Mouse (Mus musculus) CH12.LX (cell line): Measurements from ENCODE around the gene Alg9. TPM values are rescaled to one million over a fixed set of nuclear protein-coding genes. Genes with fewer than 3 reads are reported as not detected.

Experiments used
- DNase-seq: peaks from one replicate; pipeline ENCODE4 v3.0.0-alpha.2; 2013; ENCODE audit errors: extremely low read depth
- H3K27ac ChIP-seq: 2 replicates; pipeline ENCODE4 v1.5.1; 2012; ENCODE audit warnings: low read depth, mild to moderate bottlenecking, control low read depth, moderate library complexity; ENCODE audit not compliant: insufficient read depth
- H3K27me3 ChIP-seq: replicated peaks from 2 replicates; pipeline ENCODE3; 2012; ENCODE audit warnings: inconsistent platforms
- H3K36me3 ChIP-seq, 2 experiments: replicated peaks in 1 of 2; 2 replicates each; pipeline versions ENCODE3 to v1.6.1; 2012; ENCODE audit warnings: inconsistent platforms in 1 of 2, low read length in 1 of 2, mild to moderate bottlenecking in 1 of 2, mixed read lengths in 1 of 2, moderate library complexity in 1 of 2; ENCODE audit not compliant: control insufficient read depth in 1 of 2, insufficient read depth in 1 of 2
- H3K4me1 ChIP-seq, 2 experiments: 2 replicates each; pipeline ENCODE4 v1.6.1; 2012; ENCODE audit warnings: inconsistent platforms in 1 of 2, moderate library complexity in 1 of 2; ENCODE audit not compliant: insufficient read depth in 2 of 2, control insufficient read depth in 1 of 2
- H3K4me2 ChIP-seq: 2 replicates; pipeline ENCODE4 v1.6.1; 2012; ENCODE audit warnings: low read depth, mild to moderate bottlenecking, control low read depth; ENCODE audit not compliant: poor library complexity, insufficient read depth, severe bottlenecking
- H3K4me3 ChIP-seq, 3 experiments: fragments of 150-350 bp in 1 of 3; sonication (generic) in 1 of 3; replicated peaks in 1 of 3; 2 replicates each; pipeline versions ENCODE3 to v1.5.1; 2011 to 2012; ENCODE audit warnings: low read depth in 2 of 3, low read length in 2 of 3, mild to moderate bottlenecking in 2 of 3, moderate library complexity in 2 of 3, control low read depth in 1 of 3, improper control_type of control experiment in 1 of 3, inconsistent platforms in 1 of 3, mixed read lengths in 1 of 3; ENCODE audit not compliant: poor library complexity in 1 of 3
- H3K79me2 ChIP-seq: replicated peaks from 2 replicates; pipeline ENCODE4 v1.6.1; 2012; ENCODE audit warnings: mild to moderate bottlenecking, moderate library complexity; ENCODE audit not compliant: control insufficient read depth, poor library complexity, insufficient read depth, severe bottlenecking; ENCODE audit errors: extremely low read depth
- H3K9ac ChIP-seq: 2 replicates; pipeline ENCODE4 v1.6.1; 2012; ENCODE audit warnings: low read depth, mild to moderate bottlenecking, control low read depth, moderate library complexity; ENCODE audit not compliant: insufficient read depth
- H3K9me3 ChIP-seq: replicated peaks from 2 replicates; pipeline ENCODE3; 2012; ENCODE audit warnings: low read length, inconsistent platforms, mixed read lengths
- BHLHE40 ChIP-seq: IDR thresholded peaks from 2 replicates; pipeline ENCODE4 v1.6.1; 2011; ENCODE audit warnings: mild to moderate bottlenecking, low read depth, low read length, improper control_type of control experiment
- ELF1 ChIP-seq: IDR thresholded peaks from 2 replicates; pipeline ENCODE4 v1.6.1; 2014; ENCODE audit warnings: low read depth, mild to moderate bottlenecking, inconsistent platforms, low read length, improper control_type of control experiment
- EP300 ChIP-seq: IDR thresholded peaks from 2 replicates; pipeline ENCODE4 v1.6.1; 2011; ENCODE audit warnings: low read length, improper control_type of control experiment
- ETS1 ChIP-seq: conservative IDR thresholded peaks from 2 replicates; pipeline ENCODE4 v1.6.1; 2012; ENCODE audit warnings: low read depth, mild to moderate bottlenecking, inconsistent platforms, low read length, improper control_type of control experiment, moderate library complexity
- JUND ChIP-seq: conservative IDR thresholded peaks from 2 replicates; pipeline ENCODE4 v1.6.1; 2011; ENCODE audit warnings: low read depth, low read length, improper control_type of control experiment
- MAX ChIP-seq: IDR thresholded peaks from 2 replicates; pipeline ENCODE4 v1.6.1; 2011; ENCODE audit warnings: low read length, improper control_type of control experiment
- MXI1 ChIP-seq: IDR thresholded peaks from 2 replicates; pipeline ENCODE4 v1.6.1; 2011; ENCODE audit warnings: mild to moderate bottlenecking, low read depth, low read length, improper control_type of control experiment
- MYC ChIP-seq: IDR thresholded peaks from 2 replicates; pipeline ENCODE4 v1.6.1; 2011; ENCODE audit warnings: low read depth, mild to moderate bottlenecking, improper control_type of control experiment, low read length
- NELFE ChIP-seq: IDR thresholded peaks from 2 replicates; pipeline ENCODE4 v1.6.1; 2011; ENCODE audit warnings: low read depth, low read length, improper control_type of control experiment
- PAX5 ChIP-seq: IDR thresholded peaks from 2 replicates; pipeline ENCODE4 v1.6.1; 2012; ENCODE audit warnings: low read length, inconsistent platforms, mixed read lengths
- POLR2A ChIP-seq: IDR thresholded peaks from 2 replicates; pipeline ENCODE4 v1.6.1; 2011; ENCODE audit warnings: low read depth, mild to moderate bottlenecking, improper control_type of control experiment, low read length
- POLR2AphosphoS2 ChIP-seq: IDR thresholded peaks from 2 replicates; pipeline ENCODE4 v1.6.1; 2011; ENCODE audit warnings: low read depth, low read length, improper control_type of control experiment
- SMC3 ChIP-seq: IDR thresholded peaks from 2 replicates; pipeline ENCODE4 v1.6.1; 2011; ENCODE audit warnings: low read depth, low read length, improper control_type of control experiment
- UBTF ChIP-seq: IDR thresholded peaks from 2 replicates; pipeline ENCODE4 v1.6.1; 2012; ENCODE audit warnings: low read depth, mild to moderate bottlenecking, inconsistent platforms, low read length, improper control_type of control experiment, moderate library complexity
- USF2 ChIP-seq: conservative IDR thresholded peaks from 2 replicates; pipeline ENCODE4 v1.6.1; 2011; ENCODE audit warnings: low read depth, low read length, improper control_type of control experiment
- ZC3H11A ChIP-seq: IDR thresholded peaks from 2 replicates; pipeline ENCODE4 v1.6.1; 2012; ENCODE audit warnings: low read depth, mild to moderate bottlenecking, inconsistent platforms, low read length, improper control_type of control experiment
- dilution Hi-C: fragments of 300-500 bp; cut with MboI; formaldehyde crosslinking; loops from 2 replicates; pipeline ENCODE4 v1.14.3; 2020; ENCODE audit warnings: low sequenced_read_pairs; ENCODE audit not compliant: extremely low pct_unique_long_range_greater_than_20kb, extremely low pct_ligation_motif_present
- in situ Hi-C: fragments of 300-500 bp; cut with MboI; formaldehyde crosslinking; loops from 3 replicates; pipeline ENCODE4 v1.14.3; 2019; ENCODE audit warnings: low sequenced_read_pairs, low pct_ligation_motif_present, low pct_unique_long_range_greater_than_20kb, mixed read lengths
- polyA plus RNA-seq: library from polyadenylated mRNA; unstranded; fragments of >175 nt; gene quantifications from 2 replicates; pipeline ENCODE4 v1.2.1, GENCODE M21; 2012; ENCODE audit warnings: low read depth; ENCODE audit not compliant: insufficient read length
- total RNA-seq, 2 experiments: library from RNA; depleted of rRNA; stranded (reverse); fragments of 300-350 nt in 1 of 2; fragments of >200 nt in 1 of 2; gene quantifications; 2 replicates each; pipeline ENCODE4 v1.2.3; 2012 to 2014

Alg9 gene
- total and polyA plus RNA-seq, 3 experiments = 25.7 to 40.1 (median 39.6) TPM

DNA sequence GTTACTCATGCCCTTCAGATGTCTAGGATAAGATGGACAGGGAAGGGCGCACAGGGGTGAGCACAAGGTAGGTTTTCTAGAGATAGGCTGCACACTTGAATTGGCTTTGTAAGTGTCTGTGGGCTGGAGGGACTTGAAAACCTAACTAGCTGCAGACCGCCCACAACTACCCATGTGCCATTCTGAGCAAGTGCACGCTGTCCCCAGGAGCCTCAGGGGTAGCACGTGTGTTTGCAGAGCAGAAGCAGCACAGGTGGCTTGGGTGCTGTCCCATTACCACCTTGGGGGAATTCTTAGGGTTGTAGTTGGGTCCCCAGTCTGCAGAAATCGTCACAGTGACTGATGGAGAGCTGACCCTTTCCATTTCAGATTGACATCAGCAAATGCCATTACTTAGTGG, 47.4 kb downstream of the Alg9 start:
- DNase-seq = peak; percentile 45
- Histone ChIP-seq H3K36me3 (peaks cover 3 to 56% of the 10 kb centered on the region in 2 experiments), H3K4me3 (no peak overlapping the region), H3K27ac (no peak overlapping the region), H3K9me3 (no peaks in the 10 kb centered on the region), H3K9ac (no peak overlapping the region), H3K27me3 (no peaks in the 10 kb centered on the region), H3K4me1 (peaks cover 6 to 27% of the 10 kb centered on the region in 2 experiments; a peak in 3 of 4 replicates), H3K4me2 (no peak overlapping the region), H3K79me2 (no peaks in the 10 kb centered on the region)
- TF ChIP-seq MYC = 0 out of 2 replicates have a peak, but pooled peaks have one; percentile 43
- TF ChIP-seq SMC3 = no peak
- TF ChIP-seq ETS1 = peak; percentile 65
- peak; percentile 91 for TF ChIP-seq BHLHE40
- peak; percentile 76 for TF ChIP-seq MAX
- TF ChIP-seq MXI1 = peak; percentile 58; the same call in 1 of the 2 replicates
- dilution Hi-C loops (no loop called here), in situ Hi-C loops (no loop called here)

DNA sequence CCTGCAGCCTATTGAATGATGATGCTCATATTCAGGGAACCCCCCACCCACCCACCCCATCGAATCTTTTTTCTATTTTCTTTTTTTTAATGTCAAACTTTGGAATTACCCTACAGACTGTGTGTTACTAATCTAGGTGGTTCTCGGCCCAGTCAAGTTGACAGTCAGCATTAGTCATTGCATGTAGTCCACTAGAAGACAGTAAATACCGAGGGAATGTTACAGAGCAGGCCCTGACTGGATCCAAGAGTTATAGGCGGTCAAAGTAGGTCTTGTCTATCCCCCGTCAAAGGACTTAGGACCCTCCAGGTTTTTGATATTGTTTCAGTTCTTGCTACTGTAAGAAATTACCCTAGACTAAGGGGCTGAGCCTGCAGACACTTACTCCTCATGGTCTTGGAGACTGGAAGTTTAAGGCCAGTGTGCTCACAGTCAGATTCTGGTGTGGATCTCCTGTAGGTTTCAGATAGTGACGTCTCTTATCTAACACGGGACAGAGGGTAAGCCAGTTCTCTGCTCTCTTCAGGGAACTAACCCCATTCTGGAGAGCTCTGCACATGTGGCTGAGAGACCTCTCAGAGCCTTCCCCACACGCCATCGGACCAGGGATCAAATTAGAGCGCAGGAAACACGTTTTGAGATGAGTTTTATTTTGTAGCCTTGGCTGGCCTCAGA, 49.1 kb downstream of the Alg9 start:
- H3K4me2 ChIP-seq = no peak overlapping the region
- no peaks in the 10 kb centered on the region for H3K27me3 ChIP-seq
- peaks cover 6 to 27% of the 10 kb centered on the region in 2 experiments; a peak in 3 of 4 replicates for H3K4me1 ChIP-seq
- H3K4me3 ChIP-seq = no peak overlapping the region
- no peak overlapping the region for H3K9ac ChIP-seq
- no peaks in the 10 kb centered on the region for H3K79me2 ChIP-seq
- H3K9me3 ChIP-seq = no peaks in the 10 kb centered on the region
- TF ChIP-seq USF2 = no peak
- no peak for TF ChIP-seq ZC3H11A
- TF ChIP-seq UBTF = no peak
- TF ChIP-seq EP300 = no peak
- no peak for TF ChIP-seq BHLHE40
- no peak for TF ChIP-seq JUND
- no peak for TF ChIP-seq PAX5
- no peak for TF ChIP-seq NELFE
- no peak for TF ChIP-seq POLR2AphosphoS2
- TF ChIP-seq POLR2A = no peak
- no peak for TF ChIP-seq ELF1
- in situ Hi-C loops = no loop called here
- dilution Hi-C loops = no loop called here
- no peak for DNase-seq
- H3K36me3 ChIP-seq = peaks cover 3 to 53% of the 10 kb centered on the region in 2 experiments
- H3K27ac ChIP-seq = no peak overlapping the region
